Mouse (Mus musculus) C2C12 (cell line): ENCODE results near the gene 0610012G03Rik.

ENCODE experiments used
- CEBPB ChIP-seq: IDR thresholded peaks from one replicate; pipeline ENCODE4 v1.6.1; 2011; ENCODE audit warnings: low read depth, mild to moderate bottlenecking, control low read depth, moderate library complexity
- CTCF ChIP-seq: IDR thresholded peaks from one replicate; pipeline ENCODE4 v1.5.1; 2011; ENCODE audit not compliant: control insufficient read depth, insufficient read depth, insufficient read length
- MAX ChIP-seq: IDR thresholded peaks from one replicate; pipeline ENCODE4 v1.6.1; 2011; ENCODE audit warnings: mild to moderate bottlenecking, control low read depth
- MYOD1 ChIP-seq: IDR thresholded peaks from one replicate; pipeline ENCODE4 v1.6.1; 2011; ENCODE audit warnings: low read depth; ENCODE audit not compliant: control insufficient read depth, insufficient read length
- MYOG ChIP-seq: IDR thresholded peaks from one replicate; pipeline ENCODE4 v1.6.1; 2011; ENCODE audit not compliant: control insufficient read depth, insufficient read length; ENCODE audit errors: extremely low read depth
- USF1 ChIP-seq: IDR thresholded peaks from one replicate; pipeline ENCODE4 v1.6.1; 2011; ENCODE audit warnings: low read depth, mild to moderate bottlenecking, control low read depth, moderate library complexity

GRCm38 (mm10) chr16:31906896-31907295, 41.4 kb downstream of the 0610012G03Rik start:
- no peak for TF ChIP-seq CTCF
- TF ChIP-seq CEBPB, result no peak
- TF ChIP-seq USF1, result no peak
- no peak for TF ChIP-seq MAX
- no peak for TF ChIP-seq MYOG
- TF ChIP-seq MYOD1, result no peak
